Mouse (Mus musculus) heart, adult 2 months (tissue): ENCODE data around the gene Cbln3.

ENCODE experiments used
- CTCF ChIP-seq: fragments of 200-600 bp; IDR thresholded peaks from 2 replicates; pipeline ENCODE4 v1.8.1; 2022; ENCODE audit warnings: antibody characterized with exemption, mild to moderate bottlenecking, moderate library complexity
- EP300 ChIP-seq: fragments of 200-500 bp; IDR thresholded peaks from 2 replicates; pipeline ENCODE4 v1.6.1; 2011; ENCODE audit warnings: low read depth, low read length, control low read depth; ENCODE audit not compliant: insufficient read depth

- TF ChIP-seq CTCF, result no peak
- no peak for TF ChIP-seq EP300
These were observed 43.3 kb downstream of the Cbln3 start for GRCm38 (mm10) chr14:55840853-55841366.
